Mouse (Mus musculus) left cerebral cortex, adult 18-20 months (tissue): ENCODE measurements around the gene Exosc1. TPM values are rescaled to one million over a fixed set of nuclear protein-coding genes. Genes with fewer than 3 reads are reported as not detected.

Experiments used
- DNase-seq, 2 experiments: peaks; one replicate each; pipeline ENCODE4 v3.0.0; 2021 to 2022; ENCODE audit warnings: low spot score in 2 of 2, mixed read lengths in 1 of 2
- total RNA-seq, 2 experiments: library from RNA; stranded (reverse); gene quantifications; 2 replicates each; pipeline ENCODE4 v1.2.3; 2021

Gene Exosc1
- total RNA-seq, 2 experiments from 2014 or later: 20.4 to 30.6 TPM

GRCm38 (mm10) chr19:41881842-41882241 lies 51.4 kb downstream of the Exosc1 start:
- DNase-seq: no peak

- no peak for DNase-seq
Observed at GRCm38 (mm10) chr19:41874356-41874755, 58.9 kb downstream of the Exosc1 start.

Other genes with a start within 250 kb of the Exosc1 start
- 10 to 100 TPM; 48.6 to 56.6 TPM for gene Slit1, start 189.8 kb downstream of the Exosc1 start, total RNA-seq
- 1 to 10 TPM; 3.2 to 3.8 TPM for gene Arhgap19, start 131.4 kb downstream of the Exosc1 start, total RNA-seq
- 10 to 100 TPM; 14.0 to 15.7 TPM for gene Frat1, start 103.5 kb downstream of the Exosc1 start, total RNA-seq
- 1 to 10 TPM; 7.1 to 7.4 TPM for gene Frat2, start 85.3 kb downstream of the Exosc1 start, total RNA-seq
- gene Rrp12, start 37.2 kb downstream of the Exosc1 start, total RNA-seq: 10 to 100 TPM; 29.7 to 31.5 TPM
- 100 to 1,000 TPM; 593 to 606 TPM for gene Pgam1, start 21.5 kb downstream of the Exosc1 start, total RNA-seq
- 10 to 100 TPM; 42.7 to 49.4 TPM for gene Zdhhc16, start 57 bp upstream of the Exosc1 start, total RNA-seq
- gene Mms19, start 47.7 kb upstream of the Exosc1 start, total RNA-seq: 10 to 100 TPM; 30.9 to 32.3 TPM
- gene Ubtd1, start 48.3 kb upstream of the Exosc1 start, total RNA-seq: 10 to 100 TPM; 12.0 to 12.2 TPM
- under 1 TPM; 0.30 to 0.44 TPM for gene Ankrd2, start 102.6 kb upstream of the Exosc1 start, total RNA-seq
- gene Hoga1, start 112.2 kb upstream of the Exosc1 start, total RNA-seq: 1 to 10 TPM; 4.9 to 5.0 TPM
- gene 4933411K16Rik, start 118.8 kb upstream of the Exosc1 start, total RNA-seq: under 1 TPM; 0.53 to 0.73 TPM
- 10 to 100 TPM; 66.2 to 67.8 TPM for gene Morn4, start 152.9 kb upstream of the Exosc1 start, total RNA-seq
- 10 to 100 TPM; 68.9 to 69.7 TPM for gene Pi4k2a, start 157.0 kb upstream of the Exosc1 start, total RNA-seq
- 10 to 100 TPM; 32.0 to 33.3 TPM for gene Avpi1, start 195.6 kb upstream of the Exosc1 start, total RNA-seq
- gene Marveld1, start 214.0 kb upstream of the Exosc1 start, total RNA-seq: 1 to 10 TPM; 8.3 to 8.6 TPM
- gene Zfyve27, start 230.5 kb upstream of the Exosc1 start, total RNA-seq: 10 to 100 TPM; 78.2 to 85.1 TPM